Mouse (Mus musculus) brain, embryonic 14.5 days (tissue): ENCODE measurements at regions not wholly inside any gene's neighbourhood (a gene's known extent, or its start where the extent isn't known, plus 50 kb on each side); places are given as distances from the start of the nearest gene placed in this dataset.

ENCODE experiments used
- CTCF ChIP-seq: fragments of 200-500 bp; IDR thresholded peaks from 2 replicates; pipeline ENCODE4 v1.5.1; 2012; ENCODE audit warnings: inconsistent platforms, mild to moderate bottlenecking, moderate library complexity, borderline replicate concordance; ENCODE audit not compliant: insufficient read depth, insufficient read length; ENCODE audit errors: extremely low read depth
- POLR2A ChIP-seq: fragments of 200-500 bp; IDR thresholded peaks from 2 replicates; pipeline ENCODE4 v1.6.1; 2012; ENCODE audit warnings: mild to moderate bottlenecking, inconsistent platforms, borderline replicate concordance; ENCODE audit not compliant: poor library complexity, insufficient read depth, insufficient read length, severe bottlenecking; ENCODE audit errors: extremely low read depth

- TF ChIP-seq CTCF (no peak), POLR2A (no peak)
Measured at GRCm38 (mm10) chr6:14129394-14129793, 258.1 kb upstream of the 2610001J05Rik start.
